Mouse (Mus musculus): ENCODE data around the gene Lef1. TPM values are rescaled to one million over a fixed set of nuclear protein-coding genes. Genes with fewer than 3 reads are reported as not detected.
A peak's percentile ranks its signal among the peaks of the same experiment; 100 is the strongest.

Lef1 gene
- polyA plus RNA-seq, 1 experiment = not detected

DNA sequence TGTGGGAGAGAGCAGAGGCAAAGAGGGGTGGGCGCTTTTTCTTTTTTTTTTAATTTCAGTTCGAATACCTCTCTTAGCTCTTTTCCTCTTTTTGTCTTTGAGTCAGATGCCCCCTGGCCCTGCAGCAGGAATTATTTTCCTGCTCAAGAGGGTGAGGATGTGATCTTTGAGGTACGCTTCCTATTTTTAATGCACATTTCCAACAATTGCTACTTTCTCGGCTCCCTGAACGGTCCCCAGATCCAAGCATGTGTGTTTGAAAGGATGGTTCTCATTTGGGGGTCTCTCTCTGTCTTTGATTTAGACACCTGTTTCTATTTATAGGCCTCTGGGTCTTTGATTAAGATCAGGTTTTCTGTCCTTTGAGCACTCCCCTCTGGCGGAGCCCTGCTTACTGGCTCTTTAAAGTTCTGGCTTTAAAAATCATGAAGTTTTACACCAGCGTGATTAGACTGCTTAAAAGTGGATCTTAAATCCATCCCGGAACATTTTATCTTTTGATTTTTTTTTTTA lies 86.3 kb downstream of the Lef1 start:
- no peak for TF ChIP-seq CTCF (IDR thresholded peaks at IDR 0.05; ENCODE audit: low read depth, low read length)
- no peak for TF ChIP-seq POLR2A (IDR thresholded peaks at IDR 0.05; ENCODE audit: borderline replicate concordance, low read depth, low read length)
- Histone ChIP-seq H3K27ac (ENCODE audit: insufficient read depth, low read depth, low read length) (no peak overlapping the region), H3K4me1 (ENCODE audit: control insufficient read depth, insufficient read depth, low read length) (no peaks in the 10 kb centered on the region), H3K4me3 (ENCODE audit: insufficient read depth, low read length) (no peak overlapping the region)

- Histone ChIP-seq H3K4me1 (ENCODE audit: control insufficient read depth, insufficient read depth, low read length) (no peaks in the 10 kb centered on the region), H3K27ac (ENCODE audit: insufficient read depth, low read depth, low read length) (no peak overlapping the region), H3K4me3 (ENCODE audit: insufficient read depth, low read length) (no peak overlapping the region)
- TF ChIP-seq POLR2A (IDR thresholded peaks at IDR 0.05; ENCODE audit: borderline replicate concordance, low read depth, low read length) (no peak), CTCF (IDR thresholded peaks at IDR 0.05; ENCODE audit: low read depth, low read length) (no peak)
Observed at GRCm38 (mm10) chr3:131198991-131199390, 88.7 kb downstream of the Lef1 start.

DNA sequence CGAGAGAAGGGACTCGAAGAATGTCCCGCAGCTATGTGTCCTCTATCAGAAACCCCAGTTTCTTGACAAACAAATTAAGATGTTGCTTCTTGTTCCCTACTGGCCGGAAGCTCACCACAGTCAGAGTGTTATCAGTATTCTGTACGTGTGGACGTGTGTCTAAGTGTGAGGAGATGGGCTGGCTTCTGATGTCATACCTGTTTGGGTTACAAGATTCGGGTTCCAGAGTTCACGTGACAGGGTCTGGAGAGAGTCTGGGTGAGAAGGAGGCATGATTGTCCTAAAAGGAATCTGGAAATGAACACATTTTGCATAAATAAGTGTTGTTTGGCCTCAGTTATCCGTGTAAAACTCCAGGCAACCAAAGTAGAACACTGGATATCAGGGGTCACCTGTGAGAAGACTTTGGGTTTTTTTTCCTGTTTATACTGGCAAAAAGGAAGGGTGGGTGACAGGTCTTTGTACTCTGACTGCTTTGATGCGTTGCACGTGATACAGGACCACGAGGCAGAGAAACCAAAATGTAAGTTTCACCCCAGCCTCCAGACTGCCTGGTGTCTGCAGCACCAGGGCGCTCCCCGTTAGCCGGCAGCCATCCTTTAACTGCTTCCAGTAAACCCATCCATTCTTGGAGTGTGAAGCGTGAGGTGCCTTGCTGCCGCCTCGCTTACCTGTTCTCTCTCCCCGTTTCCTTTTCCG lies 89.5 kb downstream of the Lef1 start:
- Histone ChIP-seq H3K4me1 (ENCODE audit: control insufficient read depth, insufficient read depth, low read length) (no peaks in the 10 kb centered on the region), H3K4me3 (ENCODE audit: insufficient read depth, low read length) (no peak overlapping the region), H3K27ac (ENCODE audit: insufficient read depth, low read depth, low read length) (no peak overlapping the region)
- TF ChIP-seq POLR2A (IDR thresholded peaks at IDR 0.05; ENCODE audit: borderline replicate concordance, low read depth, low read length) (no peak), CTCF (IDR thresholded peaks at IDR 0.05; ENCODE audit: low read depth, low read length) (no peak)

DNA sequence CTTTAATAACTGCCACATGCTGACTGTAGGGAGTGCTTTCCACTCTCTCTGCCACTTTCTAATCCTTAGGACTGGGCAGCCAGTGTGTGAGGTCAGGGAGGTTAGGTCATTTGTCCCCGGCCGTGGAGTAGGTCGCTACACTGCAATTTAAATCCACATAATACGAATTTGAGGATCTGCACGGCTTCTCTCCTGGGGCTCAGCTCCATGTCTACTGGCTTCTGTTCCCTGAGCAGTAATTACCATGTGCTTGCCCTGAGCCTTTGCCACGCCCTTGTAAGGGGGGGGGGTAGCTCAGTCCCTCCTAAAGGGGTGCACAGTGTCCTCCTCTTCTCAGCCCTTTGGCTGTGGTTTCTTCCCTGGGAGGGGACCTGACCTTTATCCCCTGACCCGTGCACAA lies 92.0 kb downstream of the Lef1 start:
- Histone ChIP-seq H3K4me3 (ENCODE audit: insufficient read depth, low read length) (no peak overlapping the region), H3K27ac (ENCODE audit: insufficient read depth, low read depth, low read length) (no peak overlapping the region), H3K4me1 (ENCODE audit: control insufficient read depth, insufficient read depth, low read length) (no peaks in the 10 kb centered on the region)
- no peak for TF ChIP-seq CTCF (IDR thresholded peaks at IDR 0.05; ENCODE audit: low read depth, low read length)

GRCm38 (mm10) chr3:131207846-131208245 lies 97.6 kb downstream of the Lef1 start:
- H3K27ac ChIP-seq (ENCODE audit: insufficient read depth, low read depth, low read length) = no peak overlapping the region
- peaks cover 4% of the 10 kb centered on the region for H3K4me1 ChIP-seq (ENCODE audit: control insufficient read depth, insufficient read depth, low read length)
- H3K4me3 ChIP-seq (ENCODE audit: insufficient read depth, low read length) = no peak overlapping the region
- TF ChIP-seq POLR2A (IDR thresholded peaks at IDR 0.05; ENCODE audit: borderline replicate concordance, low read depth, low read length) = no peak
- no peak for TF ChIP-seq CTCF (IDR thresholded peaks at IDR 0.05; ENCODE audit: low read depth, low read length)

GRCm38 (mm10) chr3:131208265-131208891 lies 98.1 kb downstream of the Lef1 start:
- H3K27ac ChIP-seq (ENCODE audit: insufficient read depth, low read depth, low read length) = no peak overlapping the region
- no peak overlapping the region for H3K4me3 ChIP-seq (ENCODE audit: insufficient read depth, low read length)
- peaks cover 4% of the 10 kb centered on the region for H3K4me1 ChIP-seq (ENCODE audit: control insufficient read depth, insufficient read depth, low read length)
- TF ChIP-seq POLR2A (IDR thresholded peaks at IDR 0.05; ENCODE audit: borderline replicate concordance, low read depth, low read length) (no peak), CTCF (IDR thresholded peaks at IDR 0.05; ENCODE audit: low read depth, low read length) (no peak)

GRCm38 (mm10) chr3:131212200-131212599 lies 101.9 kb downstream of the Lef1 start:
- H3K4me1 ChIP-seq (ENCODE audit: control insufficient read depth, insufficient read depth, low read length) = peaks cover 4% of the 10 kb centered on the region
- no peak overlapping the region for H3K4me3 ChIP-seq (ENCODE audit: insufficient read depth, low read length)
- H3K27ac ChIP-seq (ENCODE audit: insufficient read depth, low read depth, low read length) = no peak overlapping the region
- TF ChIP-seq CTCF (IDR thresholded peaks at IDR 0.05; ENCODE audit: low read depth, low read length) (peak; percentile 44; the same call in 1 of the 2 replicates), POLR2A (IDR thresholded peaks at IDR 0.05; ENCODE audit: borderline replicate concordance, low read depth, low read length) (no peak)

- Histone ChIP-seq H3K4me3 (ENCODE audit: insufficient read depth, low read length) (no peak overlapping the region), H3K4me1 (ENCODE audit: control insufficient read depth, insufficient read depth, low read length) (no peaks in the 10 kb centered on the region), H3K27ac (ENCODE audit: insufficient read depth, low read depth, low read length) (no peak overlapping the region)
- no peak for TF ChIP-seq POLR2A (IDR thresholded peaks at IDR 0.05; ENCODE audit: borderline replicate concordance, low read depth, low read length)
- no peak for TF ChIP-seq CTCF (IDR thresholded peaks at IDR 0.05; ENCODE audit: low read depth, low read length)
Observed at GRCm38 (mm10) chr3:131214060-131214658, 103.9 kb downstream of the Lef1 start.

GRCm38 (mm10) chr3:131214841-131215240 lies 104.6 kb downstream of the Lef1 start:
- H3K4me3 ChIP-seq (ENCODE audit: insufficient read depth, low read length) = no peak overlapping the region
- TF ChIP-seq POLR2A (IDR thresholded peaks at IDR 0.05; ENCODE audit: borderline replicate concordance, low read depth, low read length) (no peak), CTCF (IDR thresholded peaks at IDR 0.05; ENCODE audit: low read depth, low read length) (peak; percentile 73)
- no peaks in the 10 kb centered on the region for H3K4me1 ChIP-seq (ENCODE audit: control insufficient read depth, insufficient read depth, low read length)
- no peak overlapping the region for H3K27ac ChIP-seq (ENCODE audit: insufficient read depth, low read depth, low read length)

All from bone marrow macrophage, adult 2 months (primary cell).